Mouse (Mus musculus): ENCODE data around the gene Lamp1.
A peak's percentile ranks its signal among the peaks of the same experiment; 100 is the strongest.

Gene Lamp1

DNA sequence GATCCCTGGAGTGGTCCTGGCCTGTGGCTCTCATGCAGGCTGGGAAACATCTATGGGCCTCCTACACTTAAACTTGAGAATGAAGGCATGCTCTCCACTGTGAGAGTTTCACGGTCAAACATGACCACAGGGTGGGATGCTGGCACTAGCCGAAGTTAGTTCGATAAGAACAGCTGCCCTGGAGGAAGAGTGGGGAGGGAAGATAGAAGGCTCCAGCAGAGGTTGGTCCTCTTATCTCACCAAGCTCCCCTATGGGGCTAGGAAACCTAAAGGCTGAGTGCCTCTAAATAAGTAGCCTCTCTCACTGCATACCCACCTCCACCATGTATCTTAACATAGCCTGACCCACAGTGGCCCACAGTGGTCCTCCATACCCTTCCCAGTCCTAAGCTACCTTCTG is 43.8 kb downstream of the Lamp1 start:
- no peak for DNase-seq

DNA sequence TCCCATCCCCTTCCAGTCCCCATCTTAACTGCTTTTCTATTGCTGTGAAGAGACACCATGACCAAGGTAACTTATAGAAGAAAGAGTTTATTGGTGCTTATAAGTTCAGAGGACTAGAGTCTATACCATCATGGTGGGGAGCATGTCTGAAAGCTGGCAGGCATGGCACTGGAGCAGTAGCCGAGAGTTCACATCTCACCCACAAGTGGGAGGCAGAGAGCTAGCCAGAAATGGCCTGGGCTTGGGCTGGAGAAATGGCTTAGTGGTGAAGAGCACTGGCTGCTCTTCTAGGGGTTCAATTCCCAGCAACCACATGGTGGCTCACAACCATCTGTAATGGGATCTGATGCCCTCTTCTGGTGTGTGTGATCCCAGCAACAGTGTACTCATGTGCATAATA is 44.5 kb downstream of the Lamp1 start:
- DNase-seq: no peak

DNA sequence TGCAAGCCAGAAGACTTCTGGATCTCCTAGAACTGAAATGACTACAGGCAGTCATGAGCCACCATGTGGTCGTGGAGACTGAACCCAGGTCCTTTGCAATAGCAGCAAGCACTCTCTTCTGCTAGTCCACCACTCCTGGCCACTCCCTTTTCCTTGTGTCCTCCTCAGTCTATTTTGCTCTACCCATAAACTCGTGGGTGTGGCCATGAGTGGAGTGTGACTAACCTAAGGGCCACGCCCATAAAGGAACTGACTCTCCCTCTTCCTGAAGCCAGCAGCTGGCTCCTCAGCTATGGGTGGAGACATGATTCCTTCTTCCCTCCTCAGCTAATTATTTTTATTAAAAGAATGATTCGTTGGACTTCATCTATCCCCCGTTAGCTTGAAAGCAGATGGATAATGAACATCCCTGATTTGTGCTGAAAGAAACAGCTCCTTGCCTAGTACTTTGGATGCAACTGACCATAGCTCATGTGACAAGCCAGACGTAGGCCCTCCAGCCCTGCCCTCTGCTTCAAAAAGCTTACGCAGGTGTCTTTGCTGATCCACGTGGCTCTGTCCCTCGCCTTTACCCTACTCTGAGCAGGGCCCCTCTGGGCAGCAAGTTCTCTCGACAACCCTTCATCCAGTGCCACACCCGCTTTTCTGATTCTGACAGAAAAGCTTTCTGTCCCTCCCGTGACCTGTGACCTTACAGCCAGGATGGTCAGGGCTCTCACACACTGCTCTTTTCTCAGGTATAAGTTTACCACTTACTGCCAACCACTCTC is 45.6 kb downstream of the Lamp1 start:
- DNase-seq: no peak

DNA sequence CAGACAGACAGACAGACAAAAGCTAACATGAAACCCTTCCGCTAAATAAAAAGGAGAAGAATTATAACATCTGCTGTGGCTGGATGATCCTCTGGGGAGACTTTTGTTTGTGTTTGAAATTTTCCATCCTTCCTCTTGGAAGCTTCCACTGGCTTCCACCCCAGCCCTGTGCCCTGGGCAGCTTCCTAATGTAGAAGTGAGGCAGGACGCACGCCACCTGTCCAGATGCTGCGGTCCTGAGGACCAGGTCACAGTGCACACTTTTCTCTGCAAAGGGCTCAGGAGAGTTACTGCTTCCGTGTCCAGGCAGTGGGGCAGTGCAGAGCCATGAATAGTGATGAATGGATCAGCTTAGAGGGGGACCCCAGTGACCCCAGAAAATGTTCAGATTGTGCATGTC is 46.4 kb downstream of the Lamp1 start:
- DNase-seq: no peak

DNA sequence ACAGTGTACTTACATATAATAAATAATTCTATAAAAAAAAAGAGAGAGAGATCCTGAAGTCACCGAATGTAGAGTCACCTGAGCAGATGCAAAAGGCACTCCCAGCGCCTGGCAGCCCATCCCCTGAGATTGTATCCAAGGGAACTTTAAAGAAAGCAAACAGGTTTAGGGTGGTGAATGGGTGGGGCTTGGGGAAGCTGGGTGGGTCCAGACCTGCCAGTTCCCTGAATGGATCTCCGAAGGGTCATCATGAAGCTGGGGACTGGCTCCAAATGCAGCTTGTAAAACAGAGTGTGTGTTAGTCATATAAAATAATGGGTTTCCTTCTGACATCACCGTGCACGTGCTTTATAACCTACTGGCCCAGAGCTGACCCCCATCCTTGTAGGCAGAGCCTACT is 47.3 kb downstream of the Lamp1 start:
- DNase-seq: no peak

DNA sequence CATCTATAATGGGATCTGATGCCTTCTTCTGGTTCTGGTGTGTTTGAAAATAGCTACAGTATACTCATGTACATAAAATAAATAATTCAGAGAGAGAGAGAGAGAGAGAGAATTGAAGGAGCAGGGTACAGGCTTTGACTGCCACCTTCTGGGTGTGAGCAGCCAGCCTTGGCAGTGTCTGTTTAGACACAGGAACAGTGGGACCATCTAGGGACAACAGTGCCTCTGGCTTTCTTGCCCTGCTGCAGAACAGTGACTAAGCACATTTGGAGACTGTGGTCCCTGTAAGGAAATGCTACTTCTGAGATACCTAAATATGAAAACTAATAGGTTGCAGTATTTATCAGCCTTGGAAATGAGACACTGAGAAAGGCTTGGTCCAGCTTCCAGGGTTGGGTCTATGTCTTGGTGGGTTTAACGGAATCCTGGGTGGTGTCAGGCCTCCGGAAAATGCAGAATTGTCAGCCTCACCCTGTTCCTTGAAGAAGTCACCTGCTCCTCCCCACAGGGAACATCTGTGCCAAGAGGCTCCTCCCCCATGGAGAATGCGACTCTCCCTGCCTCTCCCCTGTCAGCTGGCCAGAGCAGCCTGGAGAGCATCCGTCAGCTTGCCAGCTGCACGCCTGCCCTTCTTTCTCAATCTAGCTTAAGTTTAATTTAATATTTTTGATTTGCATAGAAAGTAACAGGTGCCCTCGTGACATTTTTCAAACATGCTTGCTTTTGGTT is 49.8 kb downstream of the Lamp1 start:
- no peak for DNase-seq

DNA sequence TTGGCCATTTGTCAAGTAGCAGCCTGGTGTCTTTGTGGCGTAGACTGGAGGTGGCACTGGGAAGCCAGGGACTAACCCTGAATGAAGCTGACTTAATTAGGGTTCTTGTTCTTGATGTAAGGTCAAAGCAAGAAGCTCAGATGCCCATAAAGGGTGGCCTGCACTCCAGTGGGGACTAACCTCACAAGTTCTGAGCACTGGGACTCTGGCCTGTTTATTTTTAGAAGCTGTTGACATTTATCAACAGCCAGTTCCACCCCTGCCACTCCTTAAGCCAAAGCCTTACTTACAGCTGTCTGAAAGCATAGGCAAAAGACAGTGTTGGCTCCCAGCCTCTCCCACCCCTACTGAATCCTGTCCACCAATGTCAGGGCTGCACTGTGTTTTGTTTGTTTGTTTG is 50.8 kb downstream of the Lamp1 start:
- no peak for DNase-seq

DNA sequence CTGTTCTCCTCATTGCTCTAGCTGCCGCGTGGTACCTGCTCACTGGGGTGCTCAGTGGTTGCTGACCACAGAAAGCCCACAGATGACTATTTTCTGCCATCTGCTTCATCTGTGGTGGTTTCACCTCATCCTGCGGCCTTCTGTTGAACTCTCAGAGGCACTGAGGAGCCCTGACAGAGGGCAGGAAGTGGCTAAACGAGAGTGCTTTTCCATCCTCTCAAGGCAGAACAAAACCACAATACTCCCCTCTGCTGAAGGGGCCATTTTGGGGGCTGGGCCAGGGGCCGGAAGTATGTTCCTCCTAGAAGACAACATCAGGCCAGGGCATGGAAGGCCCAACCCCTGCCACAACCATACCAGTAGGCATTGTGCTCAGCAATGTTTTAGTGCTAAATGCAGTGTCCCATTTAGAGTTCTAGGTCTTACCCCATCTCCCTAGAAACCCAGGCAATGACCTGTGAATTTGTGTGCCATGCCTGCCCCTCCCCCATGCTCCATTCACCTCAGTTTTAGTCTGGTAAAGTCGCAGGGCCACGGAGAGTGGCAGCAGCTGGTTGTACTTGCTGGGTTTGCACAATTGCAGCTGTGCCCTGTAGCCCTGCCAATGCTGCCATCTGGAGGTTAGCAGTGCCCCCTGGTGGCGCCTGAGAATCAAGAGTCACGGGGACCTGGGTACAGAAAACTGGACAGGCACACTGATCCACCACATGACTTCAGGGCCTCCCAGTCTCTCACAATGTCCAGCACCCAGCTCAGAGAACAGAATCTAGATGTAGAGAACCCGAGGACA is 54.7 kb downstream of the Lamp1 start:
- peak; percentile 88 for DNase-seq

DNA sequence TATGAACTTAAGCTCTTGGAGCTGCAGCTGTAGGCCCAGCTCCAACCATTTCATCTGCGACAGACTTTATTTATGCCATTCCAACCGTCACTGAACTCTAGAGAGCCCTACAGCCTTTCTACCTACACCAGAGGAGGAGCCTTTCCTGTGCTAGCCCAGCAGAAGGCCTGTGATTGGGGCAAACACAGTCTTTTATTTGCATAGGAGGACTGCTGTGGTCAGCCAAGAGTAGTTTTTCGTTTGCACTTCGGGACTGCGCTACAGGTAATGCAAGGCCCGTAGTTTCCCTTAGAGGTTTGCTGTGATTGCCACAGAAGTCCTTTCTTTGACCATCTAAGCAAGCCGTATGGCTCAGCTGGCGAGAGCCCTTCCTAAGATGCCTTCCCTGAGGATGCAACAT is 57.4 kb downstream of the Lamp1 start:
- no peak for DNase-seq

DNA sequence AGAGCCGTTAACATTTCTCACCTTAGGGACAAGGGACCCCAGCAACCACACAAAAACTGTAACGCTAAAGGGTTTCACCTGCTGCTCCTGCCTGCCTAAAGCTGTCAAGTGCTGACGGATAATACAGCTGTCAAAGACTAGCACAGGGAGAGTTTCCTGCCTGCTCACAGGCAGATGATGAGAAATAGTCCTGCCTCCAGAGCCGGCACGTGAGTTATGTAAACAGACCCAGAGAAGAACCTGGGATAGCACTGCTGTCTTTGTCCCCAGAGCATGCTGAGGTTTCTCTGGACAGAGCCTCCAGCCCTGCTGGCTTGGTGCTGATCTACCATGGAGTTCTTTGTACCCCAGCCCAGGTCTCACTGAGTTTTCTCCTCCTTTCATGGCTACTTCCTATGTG is 58.1 kb downstream of the Lamp1 start:
- DNase-seq: no peak

DNA sequence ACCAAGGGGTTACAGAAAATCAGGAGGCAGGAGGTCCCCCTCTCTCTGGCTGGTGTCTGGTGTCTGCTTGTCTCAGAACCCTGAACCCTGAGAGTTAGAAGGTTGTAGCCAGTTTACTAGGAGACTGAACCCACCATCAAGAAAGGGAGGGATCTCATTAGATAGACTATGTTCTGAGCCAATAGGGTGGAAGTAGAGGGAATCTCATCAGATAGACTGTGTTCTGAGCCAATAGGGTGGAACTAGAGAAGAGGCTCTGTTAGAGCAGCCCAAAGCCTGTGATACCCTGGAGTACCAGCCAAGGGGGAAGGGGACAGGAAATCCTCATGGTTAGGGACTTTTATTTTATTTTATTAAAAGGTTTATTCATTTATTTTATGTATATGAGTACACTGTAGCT is 59.0 kb downstream of the Lamp1 start:
- DNase-seq: no peak

DNA sequence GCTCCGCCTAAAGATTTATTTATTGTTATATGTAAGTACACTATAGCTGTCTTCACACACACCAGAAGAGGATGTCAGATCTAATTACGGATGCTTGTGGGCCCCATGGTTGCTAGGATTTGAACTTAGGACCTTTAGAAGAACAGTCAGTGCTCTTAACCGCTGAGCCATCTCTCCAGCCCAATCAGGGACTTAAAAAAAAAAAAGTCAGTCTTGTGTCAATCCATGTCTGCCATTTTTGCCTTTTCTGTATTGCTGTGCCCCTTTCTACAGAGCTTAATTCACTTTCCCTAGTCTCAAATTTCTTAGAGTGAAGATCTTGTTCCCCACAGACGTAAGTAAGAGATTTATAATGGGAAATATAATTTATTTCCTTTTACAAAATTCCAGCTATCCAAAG is 59.5 kb downstream of the Lamp1 start:
- no peak for DNase-seq

DNA sequence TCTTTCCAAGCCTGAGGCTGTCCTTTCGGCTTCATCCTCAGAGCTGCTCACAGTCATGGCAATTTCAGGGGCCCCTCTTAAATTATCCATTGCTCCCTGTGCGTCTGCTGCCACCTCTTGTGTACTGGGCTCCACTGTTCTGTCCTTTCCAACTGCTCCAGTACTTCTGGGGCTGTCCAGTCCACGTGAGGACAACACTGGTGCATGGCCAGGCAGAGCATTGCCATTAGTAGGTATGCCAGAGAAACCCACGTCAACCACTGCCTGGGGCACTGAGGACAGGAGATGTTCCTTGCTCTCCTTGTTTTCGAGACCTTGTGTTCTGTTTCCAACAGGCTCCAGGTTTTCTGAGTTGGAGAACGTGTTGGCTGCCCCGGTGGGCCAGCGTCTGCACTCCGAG is 65.5 kb downstream of the Lamp1 start:
- no peak for DNase-seq

All from layer of hippocampus, adult 9-11 months (tissue).